Mouse (Mus musculus): Measurements from ENCODE around the gene Gm20388. TPM values are rescaled to one million over a fixed set of nuclear protein-coding genes. Genes with fewer than 3 reads are reported as not detected.

Gene Gm20388
- polyA plus RNA-seq, 1 experiment from 2014 or later = not detected

DNA sequence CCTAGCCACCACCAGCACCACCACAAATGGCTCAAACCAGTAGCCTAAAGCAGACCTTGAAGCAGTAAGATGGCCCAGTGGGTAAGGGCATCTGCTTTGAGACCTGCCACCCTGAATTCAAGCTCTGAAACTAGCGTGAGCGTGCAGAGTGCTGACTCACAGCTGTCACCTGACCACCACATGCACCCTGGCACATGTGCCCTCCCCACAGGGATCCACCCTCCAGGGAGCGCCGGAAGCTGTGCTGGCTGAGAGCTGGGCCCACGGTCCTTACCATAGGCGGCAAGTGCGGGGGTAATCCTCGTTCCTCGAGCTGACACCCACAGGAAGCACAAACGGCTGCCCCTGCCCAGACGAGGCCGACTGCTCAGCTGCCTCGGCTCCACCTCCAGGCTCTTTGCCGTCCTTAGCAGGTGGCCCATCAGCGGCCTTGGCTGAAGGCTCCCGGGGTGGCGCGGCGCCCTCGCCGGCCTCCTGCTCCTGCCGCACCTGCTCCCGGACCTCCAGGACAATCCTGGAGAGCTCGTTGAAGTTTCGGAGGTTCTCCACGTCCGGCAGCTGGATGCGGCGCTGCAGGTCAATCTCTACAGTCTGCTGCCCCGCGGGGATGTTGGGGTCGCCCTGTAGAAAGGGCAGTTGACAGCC, 1643.3 kb downstream of the Gm20388 start:
- no peak overlapping the region for H3K27ac ChIP-seq
- H3K36me3 ChIP-seq = peaks cover 82% of the 10 kb centered on the region
- no peak overlapping the region for H3K4me3 ChIP-seq
- no peak overlapping the region for H3K9ac ChIP-seq
- H3K27me3 ChIP-seq = no peaks in the 10 kb centered on the region
- H3K4me1 ChIP-seq = no peaks in the 10 kb centered on the region
- no peak for ATAC-seq (ENCODE audit: insufficient number of reproducible peaks, insufficient read depth, low FRiP score, low TSS enrichment)
- no peaks in the 10 kb centered on the region for H3K9me3 ChIP-seq
- 95% methylated on average over 32 of the region's 32 CpGs for WGBS
- H3K4me2 ChIP-seq (replicated peaks) = no peak overlapping the region

DNA sequence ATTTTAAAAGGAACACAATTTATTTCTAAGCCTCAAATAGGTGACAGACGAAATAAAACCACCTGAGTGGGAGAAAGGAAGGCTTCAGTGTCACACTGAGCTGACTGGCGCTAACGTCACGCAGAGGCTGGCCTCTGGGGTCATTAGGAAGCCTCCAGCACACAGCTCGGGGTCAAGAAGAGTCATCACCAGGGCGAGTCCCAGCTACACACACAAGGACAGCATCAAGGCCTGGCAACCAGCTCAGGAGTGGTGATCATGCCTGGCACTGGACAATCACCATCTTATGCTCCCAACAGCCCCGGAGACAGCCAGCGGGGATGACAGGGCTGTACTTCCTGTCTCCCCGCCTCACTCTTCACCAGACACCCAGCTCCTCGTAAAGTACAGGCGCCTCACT, 1647.1 kb downstream of the Gm20388 start:
- no peak for ATAC-seq (ENCODE audit: insufficient number of reproducible peaks, insufficient read depth, low FRiP score, low TSS enrichment)
- Histone ChIP-seq H3K27ac (no peak overlapping the region), H3K4me3 (no peak overlapping the region), H3K9ac (no peak overlapping the region), H3K4me2 (replicated peaks) (no peak overlapping the region), H3K4me1 (no peaks in the 10 kb centered on the region), H3K36me3 (peaks cover 65% of the 10 kb centered on the region), H3K9me3 (no peaks in the 10 kb centered on the region), H3K27me3 (no peaks in the 10 kb centered on the region)
- WGBS = 85% methylated on average over 11 of the region's 11 CpGs

DNA sequence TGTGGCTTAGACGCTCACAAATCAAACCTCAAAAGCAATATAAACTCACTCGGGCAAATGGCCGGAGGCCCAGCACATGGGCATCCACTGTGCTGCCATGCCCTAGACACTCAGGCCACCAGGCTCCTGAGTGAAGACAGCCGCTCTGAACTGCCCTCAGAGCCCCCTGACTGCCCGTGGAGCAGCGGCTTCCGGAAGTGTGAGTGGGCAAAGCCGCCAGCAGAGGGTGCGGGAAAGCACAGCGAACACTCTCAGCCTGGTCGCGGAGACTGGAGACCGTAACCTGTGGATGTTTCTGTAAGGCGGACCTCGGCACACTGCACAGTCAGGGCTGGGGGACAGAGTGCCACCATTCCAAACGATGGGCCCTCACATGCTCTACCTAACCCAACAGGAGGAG, 1647.9 kb downstream of the Gm20388 start:
- 90% methylated on average over 16 of the region's 16 CpGs for WGBS
- no peaks in the 10 kb centered on the region for H3K27me3 ChIP-seq
- H3K4me1 ChIP-seq = no peaks in the 10 kb centered on the region
- ATAC-seq (ENCODE audit: insufficient number of reproducible peaks, insufficient read depth, low FRiP score, low TSS enrichment) = no peak
- no peak overlapping the region for H3K27ac ChIP-seq
- peaks cover 58% of the 10 kb centered on the region for H3K36me3 ChIP-seq
- no peak overlapping the region for H3K9ac ChIP-seq
- no peak overlapping the region for H3K4me3 ChIP-seq
- no peak overlapping the region for H3K4me2 ChIP-seq (replicated peaks)
- no peaks in the 10 kb centered on the region for H3K9me3 ChIP-seq

DNA sequence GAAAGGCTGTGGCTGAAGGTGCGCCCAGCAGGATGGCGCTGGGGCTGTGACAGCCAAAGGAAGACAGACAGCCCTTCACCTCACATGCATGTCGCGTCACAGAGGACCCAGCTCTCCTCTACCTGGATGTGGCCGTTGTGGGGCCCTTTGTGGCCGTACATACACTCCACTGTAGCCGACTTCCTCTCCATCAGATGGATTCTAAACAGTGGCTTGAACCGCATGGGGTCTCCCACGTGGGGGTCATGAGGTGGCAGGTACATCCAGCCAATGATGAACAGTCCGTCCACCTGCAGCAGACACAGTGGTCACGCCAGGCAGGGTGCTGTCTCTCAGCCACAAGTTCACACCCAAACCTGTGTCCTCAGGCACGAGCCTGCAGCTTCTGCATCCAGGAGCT, 1649.2 kb downstream of the Gm20388 start:
- H3K36me3 ChIP-seq = peaks cover 45% of the 10 kb centered on the region
- ATAC-seq (ENCODE audit: insufficient number of reproducible peaks, insufficient read depth, low FRiP score, low TSS enrichment) = no peak
- 88% methylated on average over 12 of the region's 12 CpGs for WGBS

DNA sequence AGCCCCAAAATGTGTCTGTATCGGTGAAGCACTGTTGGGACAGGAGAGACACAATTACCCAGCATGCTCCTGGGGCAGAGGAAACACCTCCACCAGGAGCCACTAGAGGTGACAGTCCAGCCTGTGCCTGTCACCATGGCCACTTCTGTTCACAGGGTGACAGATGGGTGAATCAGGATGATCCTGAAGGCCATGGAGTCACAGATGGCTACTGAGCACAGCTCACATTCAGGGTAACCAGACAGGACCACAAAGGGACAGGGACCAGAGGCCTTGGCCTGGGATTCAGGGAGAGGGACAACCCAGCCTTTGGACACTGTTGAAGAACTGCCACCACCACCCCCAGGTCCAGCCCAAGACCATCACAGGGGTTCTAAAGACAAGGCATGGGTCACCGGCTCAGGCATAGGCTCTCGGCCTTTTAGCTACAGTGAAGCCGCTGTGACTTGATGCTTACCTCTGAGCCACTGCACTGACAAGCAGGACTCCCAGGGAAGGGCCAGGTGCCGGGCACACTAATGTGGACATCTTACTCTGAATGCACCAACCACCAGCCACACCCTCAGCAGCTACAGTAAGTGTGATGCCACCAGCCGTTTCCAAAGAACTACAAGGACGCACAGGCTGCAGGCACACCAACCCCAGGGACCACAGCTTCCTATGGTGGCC, 1649.9 kb downstream of the Gm20388 start:
- H3K36me3 ChIP-seq = peaks cover 43% of the 10 kb centered on the region
- no peak overlapping the region for H3K4me3 ChIP-seq
- no peaks in the 10 kb centered on the region for H3K9me3 ChIP-seq
- H3K27ac ChIP-seq = no peak overlapping the region
- no peak overlapping the region for H3K9ac ChIP-seq
- 91% methylated on average over 7 of the region's 7 CpGs for WGBS
- H3K27me3 ChIP-seq = no peaks in the 10 kb centered on the region
- no peaks in the 10 kb centered on the region for H3K4me1 ChIP-seq
- no peak overlapping the region for H3K4me2 ChIP-seq (replicated peaks)
- ATAC-seq (ENCODE audit: insufficient number of reproducible peaks, insufficient read depth, low FRiP score, low TSS enrichment) = no peak

More for the DNA sequence above, 1649.2 kb downstream of the Gm20388 start:
- Histone ChIP-seq H3K9ac (no peak overlapping the region), H3K4me1 (no peaks in the 10 kb centered on the region), H3K9me3 (no peaks in the 10 kb centered on the region), H3K27me3 (no peaks in the 10 kb centered on the region), H3K27ac (no peak overlapping the region), H3K4me2 (replicated peaks) (no peak overlapping the region), H3K4me3 (no peak overlapping the region)

DNA sequence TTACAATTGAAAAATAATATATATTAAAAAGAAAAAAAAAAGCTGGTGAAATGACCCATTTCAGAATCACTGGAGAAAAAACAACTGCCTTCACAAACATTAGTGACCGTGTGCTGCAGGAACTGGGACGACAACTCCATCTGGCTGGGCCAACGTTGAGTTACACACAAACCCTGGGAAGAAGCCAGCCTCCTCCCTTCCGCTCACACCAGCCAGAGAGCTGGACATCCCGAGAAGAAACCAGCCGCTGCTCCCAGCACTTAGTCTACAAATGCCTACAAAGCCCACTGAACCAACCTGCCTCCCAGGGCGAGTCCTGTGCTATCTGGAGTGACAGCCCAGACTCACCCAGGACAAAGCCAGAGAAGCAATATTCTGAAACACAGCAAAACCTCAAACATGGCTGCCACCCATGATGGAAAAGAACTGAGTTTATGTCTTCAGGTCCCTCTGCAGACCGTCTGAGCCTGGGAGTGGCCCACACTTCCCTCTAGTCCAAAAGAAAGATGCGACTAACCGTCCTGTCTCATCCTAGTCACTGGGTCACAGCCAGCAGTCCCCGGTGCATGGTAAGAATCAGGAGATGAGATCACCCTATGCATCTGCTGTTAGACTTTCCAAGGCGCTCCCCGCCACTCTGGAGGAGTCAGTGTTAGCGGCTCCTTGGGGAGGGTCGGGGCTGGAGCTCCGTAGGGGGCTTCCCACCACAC, 1651.2 kb downstream of the Gm20388 start:
- no peak for ATAC-seq (ENCODE audit: insufficient number of reproducible peaks, insufficient read depth, low FRiP score, low TSS enrichment)

DNA sequence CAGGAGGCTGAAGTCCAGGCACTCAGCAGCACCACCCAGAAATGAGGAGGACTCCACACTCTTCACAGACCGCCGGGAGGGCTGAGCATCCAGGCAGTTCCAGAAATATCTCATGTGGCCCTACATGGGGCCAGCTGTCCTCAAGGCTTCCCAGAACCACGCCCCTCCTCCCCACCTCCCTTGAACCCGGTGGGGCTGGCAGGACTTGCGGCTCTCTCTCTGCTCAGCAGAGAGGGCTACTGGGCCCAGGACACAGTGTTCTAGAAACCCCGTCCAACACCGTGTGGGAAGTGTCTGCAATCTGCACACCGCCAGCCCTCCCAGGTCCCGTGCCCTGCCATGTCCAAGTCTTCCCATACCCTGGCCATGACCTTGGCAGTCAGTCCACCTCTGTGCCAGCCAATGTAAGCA, 1652.3 kb downstream of the Gm20388 start:
- H3K36me3 ChIP-seq = peaks cover 37% of the 10 kb centered on the region

More for the DNA sequence above, 1651.2 kb downstream of the Gm20388 start:
- Histone ChIP-seq H3K27me3 (no peaks in the 10 kb centered on the region), H3K4me3 (no peak overlapping the region), H3K9me3 (no peaks in the 10 kb centered on the region), H3K36me3 (peaks cover 41% of the 10 kb centered on the region), H3K4me2 (replicated peaks) (no peak overlapping the region), H3K27ac (no peak overlapping the region), H3K4me1 (no peaks in the 10 kb centered on the region), H3K9ac (no peak overlapping the region)
- WGBS = 88% methylated on average over 16 of the region's 16 CpGs

DNA sequence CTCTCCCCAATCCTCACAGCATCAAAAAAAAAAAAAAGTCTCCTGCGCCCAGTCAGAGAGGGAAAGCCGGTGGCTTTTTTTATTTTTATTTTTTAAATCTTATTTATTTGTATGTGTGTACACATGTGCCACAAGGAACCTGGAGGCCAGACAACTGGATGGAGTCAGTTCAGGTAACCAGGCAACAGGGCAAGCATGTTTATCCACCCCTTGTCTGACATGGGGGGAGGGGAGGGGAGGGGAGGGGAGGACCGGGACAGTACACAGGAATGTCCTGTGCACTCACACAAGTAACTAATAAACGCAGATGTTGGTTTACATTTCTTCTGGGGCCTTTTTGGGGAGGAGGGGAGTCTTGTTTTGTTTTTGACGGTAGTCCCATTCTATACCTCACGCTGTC, 1653.1 kb downstream of the Gm20388 start:
- Histone ChIP-seq H3K36me3 (peaks cover 31% of the 10 kb centered on the region), H3K4me1 (no peaks in the 10 kb centered on the region), H3K27me3 (no peaks in the 10 kb centered on the region), H3K9me3 (no peaks in the 10 kb centered on the region), H3K27ac (no peak overlapping the region), H3K4me2 (replicated peaks) (no peak overlapping the region), H3K4me3 (no peak overlapping the region), H3K9ac (no peak overlapping the region)
- 82% methylated on average over 6 of the region's 6 CpGs for WGBS
- ATAC-seq (ENCODE audit: insufficient number of reproducible peaks, insufficient read depth, low FRiP score, low TSS enrichment) = no peak

More for the DNA sequence above, 1652.3 kb downstream of the Gm20388 start:
- Histone ChIP-seq H3K4me2 (replicated peaks) (no peak overlapping the region), H3K9me3 (no peaks in the 10 kb centered on the region), H3K4me3 (no peak overlapping the region), H3K9ac (no peak overlapping the region), H3K27me3 (no peaks in the 10 kb centered on the region), H3K27ac (no peak overlapping the region), H3K4me1 (no peaks in the 10 kb centered on the region)
- WGBS = 79% methylated on average over 9 of the region's 9 CpGs
- no peak for ATAC-seq (ENCODE audit: insufficient number of reproducible peaks, insufficient read depth, low FRiP score, low TSS enrichment)

DNA sequence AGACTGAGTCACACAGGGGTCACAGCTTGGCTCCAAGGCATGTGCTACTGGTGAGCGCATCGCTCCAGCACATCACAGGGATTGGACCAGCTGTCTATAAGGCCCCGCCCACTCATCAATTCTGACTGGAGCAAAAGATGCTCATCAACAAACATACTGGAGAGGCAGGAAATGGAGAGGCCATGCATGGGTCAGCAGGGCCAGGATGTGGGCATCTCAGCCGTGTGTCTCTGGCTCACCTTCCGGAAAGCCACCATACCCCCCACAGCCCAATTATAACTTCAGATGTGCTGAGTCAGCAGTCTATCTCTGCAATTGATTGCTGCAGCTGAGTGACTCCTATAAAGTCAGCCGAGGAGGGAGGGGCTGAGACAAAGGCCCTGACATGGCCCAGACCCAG, 1657.7 kb downstream of the Gm20388 start:
- Histone ChIP-seq H3K4me1 (no peaks in the 10 kb centered on the region), H3K27me3 (no peaks in the 10 kb centered on the region), H3K4me3 (no peak overlapping the region), H3K9me3 (no peaks in the 10 kb centered on the region), H3K27ac (no peak overlapping the region), H3K9ac (no peak overlapping the region), H3K4me2 (replicated peaks) (no peak overlapping the region), H3K36me3 (peaks cover 12% of the 10 kb centered on the region)
- no peak for ATAC-seq (ENCODE audit: insufficient number of reproducible peaks, insufficient read depth, low FRiP score, low TSS enrichment)
- WGBS = 77% methylated on average over 6 of the region's 6 CpGs

DNA sequence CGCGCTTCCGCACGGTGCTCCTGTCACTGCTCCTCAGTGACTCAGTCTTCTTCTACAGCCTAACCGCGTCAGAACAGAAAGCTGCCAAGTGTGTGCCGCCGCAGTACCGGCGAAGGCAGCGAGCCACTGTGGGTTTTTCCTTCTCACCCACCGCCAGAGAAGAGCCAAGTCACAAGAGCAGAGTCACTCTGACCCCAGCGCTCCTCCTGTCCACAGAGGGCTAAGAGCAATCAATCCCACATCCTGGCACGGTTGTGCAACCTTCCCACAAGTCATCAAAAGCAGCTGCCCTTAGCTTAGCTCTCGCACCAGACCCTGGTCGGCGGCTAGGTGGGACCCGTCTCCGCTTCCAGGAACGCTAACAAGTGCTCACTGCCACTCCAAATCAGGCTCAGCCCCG, 1659.7 kb downstream of the Gm20388 start:
- Histone ChIP-seq H3K9ac (no peak overlapping the region), H3K27ac (no peak overlapping the region), H3K4me1 (0 out of 2 replicates have a peak, but pooled peaks cover 2% of the 10 kb centered on the region), H3K36me3 (peaks cover 8% of the 10 kb centered on the region), H3K4me2 (replicated peaks) (no peak overlapping the region), H3K27me3 (no peaks in the 10 kb centered on the region), H3K4me3 (no peak overlapping the region), H3K9me3 (no peaks in the 10 kb centered on the region)
- ATAC-seq (ENCODE audit: insufficient number of reproducible peaks, insufficient read depth, low FRiP score, low TSS enrichment) = no peak
- 81% methylated on average over 21 of the region's 21 CpGs for WGBS

DNA sequence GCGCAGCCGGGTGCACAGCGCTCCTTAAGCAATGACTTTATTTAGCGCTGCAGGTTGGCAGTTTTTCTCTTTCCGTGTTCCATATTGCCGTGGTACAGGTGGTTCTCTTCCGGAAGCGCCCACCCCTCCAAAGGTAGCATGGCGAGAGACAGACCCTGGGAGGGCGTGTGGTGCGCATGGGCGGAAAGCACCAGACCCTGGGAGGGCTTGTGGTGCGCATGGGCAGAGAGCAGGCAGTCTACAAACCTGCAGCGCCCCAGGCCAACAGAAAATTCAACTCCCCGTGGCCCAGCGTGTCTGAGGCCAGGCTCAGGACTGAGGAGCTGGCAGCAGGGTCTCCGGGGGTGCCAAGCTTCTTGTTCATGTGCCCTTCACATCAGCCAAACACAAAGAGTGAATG, 1660.2 kb downstream of the Gm20388 start:
- H3K9me3 ChIP-seq = no peaks in the 10 kb centered on the region
- no peak overlapping the region for H3K4me3 ChIP-seq
- no peak overlapping the region for H3K27ac ChIP-seq
- no peaks in the 10 kb centered on the region for H3K27me3 ChIP-seq
- no peak overlapping the region for H3K4me2 ChIP-seq (replicated peaks)
- 84% methylated on average over 17 of the region's 17 CpGs for WGBS
- 0 out of 2 replicates have a peak, but pooled peaks cover 4% of the 10 kb centered on the region for H3K4me1 ChIP-seq
- ATAC-seq (ENCODE audit: insufficient number of reproducible peaks, insufficient read depth, low FRiP score, low TSS enrichment) = no peak
- H3K9ac ChIP-seq = no peak overlapping the region
- peaks cover 5% of the 10 kb centered on the region; the same call in 1 of the 2 replicates for H3K36me3 ChIP-seq

DNA sequence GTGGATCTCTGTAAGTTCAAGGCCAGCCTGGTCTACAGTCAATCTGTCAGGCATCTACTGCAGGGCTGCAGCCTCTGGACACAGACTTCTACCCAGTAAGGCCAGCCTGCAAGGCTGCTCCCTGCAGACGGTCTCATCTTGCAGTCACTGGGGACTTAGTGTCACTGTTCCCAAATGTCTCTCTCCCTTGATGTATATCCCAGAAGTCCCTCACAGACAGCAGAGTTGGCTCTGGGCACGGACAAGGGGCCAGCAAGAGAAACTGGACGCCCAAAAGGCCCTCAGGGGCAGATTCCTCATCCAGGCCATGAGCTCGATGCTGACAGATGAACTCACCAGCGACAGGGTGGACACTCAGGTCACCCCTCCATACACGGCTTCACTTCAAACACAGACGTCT, 1661.5 kb downstream of the Gm20388 start:
- Histone ChIP-seq H3K27ac (no peak overlapping the region), H3K9ac (no peak overlapping the region), H3K4me3 (no peak overlapping the region), H3K4me2 (replicated peaks) (no peak overlapping the region), H3K4me1 (peaks cover 15% of the 10 kb centered on the region), H3K36me3 (no peaks in the 10 kb centered on the region), H3K9me3 (no peaks in the 10 kb centered on the region), H3K27me3 (no peaks in the 10 kb centered on the region)
- ATAC-seq (ENCODE audit: insufficient number of reproducible peaks, insufficient read depth, low FRiP score, low TSS enrichment) = no peak
- 63% methylated on average over 7 of the region's 7 CpGs for WGBS
